Mouse (Mus musculus) cortical plate, adult 2 months (tissue): ENCODE measurements around the gene Tead1.

Experiments used
- CTCF ChIP-seq: fragments of 200-500 bp; IDR thresholded peaks from 2 replicates; pipeline ENCODE4 v1.5.1; 2011; ENCODE audit warnings: mild to moderate bottlenecking, control low read depth, low read length; ENCODE audit not compliant: insufficient read depth; ENCODE audit errors: extremely low read depth
- POLR2A ChIP-seq: fragments of 200-500 bp; IDR thresholded peaks from 2 replicates; pipeline ENCODE4 v1.6.1; 2011; ENCODE audit warnings: mild to moderate bottlenecking, low read length, control low read depth; ENCODE audit not compliant: insufficient read depth; ENCODE audit errors: extremely low read depth

DNA sequence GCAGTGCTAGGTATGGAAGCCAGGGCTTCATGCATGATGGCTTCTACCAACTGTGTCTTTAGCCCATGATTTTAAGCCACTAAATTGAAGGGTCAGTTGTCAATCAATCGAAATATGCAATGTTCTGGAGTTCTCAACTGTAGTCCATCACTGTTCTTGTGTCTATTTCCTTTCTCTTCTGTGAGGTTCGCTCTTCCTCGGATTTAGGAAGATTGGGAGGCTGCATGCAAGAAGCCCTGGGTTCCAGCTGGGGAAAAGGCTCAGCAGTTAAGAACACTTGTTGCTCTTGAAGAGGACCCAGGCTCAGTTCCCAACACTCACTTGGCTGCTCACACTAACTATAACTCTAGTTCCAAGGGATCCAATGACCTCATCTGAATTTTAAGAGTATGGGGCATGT is 20.2 kb upstream of the Tead1 start:
- no peak for TF ChIP-seq CTCF
- no peak for TF ChIP-seq POLR2A
